Comparison of ENCODE assay signal across 29 mouse cellular contexts in the genomic region with DNA sequence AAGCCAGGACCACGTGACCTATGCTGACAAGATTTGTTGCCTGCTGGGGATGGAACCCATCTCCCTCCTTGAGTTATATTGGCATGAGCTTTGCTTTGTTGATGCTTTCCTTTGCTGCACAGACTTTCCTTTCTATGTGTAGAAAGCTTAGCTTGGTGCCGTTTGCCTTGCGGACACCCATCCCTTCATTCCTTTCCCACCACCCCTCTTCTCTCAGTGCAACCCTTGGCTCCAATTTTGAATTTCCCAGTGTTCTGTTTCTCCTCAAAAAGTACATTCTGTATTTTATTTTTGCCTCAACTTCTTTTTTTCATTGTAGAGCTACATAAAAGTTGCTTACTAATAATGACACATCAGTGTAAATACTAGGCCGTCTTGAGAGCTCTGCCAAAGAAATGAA.
A peak's percentile ranks its signal among the peaks of the same experiment; 100 is the strongest.
DNase-seq lines count a peak whose midpoint lies in the region; ATAC-seq and TF ChIP-seq lines count a peak whose summit lies in the region.
"Had no signal": no experiment of that assay in that cellular context is flagged by ENCODE, and none has a peak within 500 bp of the region (broad histone marks: within the 10 kb centered on the region; RNA-seq: fewer than 3 reads in every experiment).

No protein-coding gene starts in this region.

- no peak overlapping the region for H3K9ac ChIP-seq in intestine, embryonic 14.5 days (ENCODE audit: low read length)
- H3K9ac ChIP-seq in intestine, postnatal 0 days (ENCODE audit: low read depth, low read length): no peak overlapping the region
- H3K9ac ChIP-seq in intestine, embryonic 15.5 days: no peak overlapping the region
- H3K9ac ChIP-seq in intestine, embryonic 16.5 days (ENCODE audit: low read depth, low read length): no peak overlapping the region
- no peak overlapping the region for H3K9ac ChIP-seq in stomach, embryonic 16.5 days (ENCODE audit: low read length)
- H3K9ac ChIP-seq: embryonic facial prominence, embryonic 13.5 days; embryonic facial prominence, embryonic 15.5 days; forebrain, embryonic 12.5 days had no signal

- no peaks in the 10 kb centered on the region for H3K27me3 ChIP-seq in intestine, embryonic 14.5 days (replicated peaks; ENCODE audit: control insufficient read depth, insufficient read depth, low read length)
- H3K27me3 ChIP-seq in intestine, postnatal 0 days (replicated peaks; ENCODE audit: control insufficient read depth, insufficient read depth, low read length): no peaks in the 10 kb centered on the region
- no peaks in the 10 kb centered on the region for H3K27me3 ChIP-seq in intestine, embryonic 15.5 days (replicated peaks)
- no peaks in the 10 kb centered on the region for H3K27me3 ChIP-seq in intestine, embryonic 16.5 days (replicated peaks; ENCODE audit: control insufficient read depth, insufficient read depth, low read length)
- no peaks in the 10 kb centered on the region for H3K27me3 ChIP-seq in stomach, embryonic 16.5 days (ENCODE audit: control insufficient read depth, insufficient read depth, low read length)
- H3K27me3 ChIP-seq: CH12.LX; embryonic facial prominence, embryonic 13.5 days; embryonic facial prominence, embryonic 15.5 days; forebrain, embryonic 12.5 days; Patski had no signal

- no peaks in the 10 kb centered on the region for H3K9me3 ChIP-seq in intestine, embryonic 14.5 days (ENCODE audit: control insufficient read depth, low read length)
- H3K9me3 ChIP-seq in intestine, postnatal 0 days (ENCODE audit: control insufficient read depth): no peaks in the 10 kb centered on the region
- H3K9me3 ChIP-seq in intestine, embryonic 15.5 days: no peaks in the 10 kb centered on the region
- no peaks in the 10 kb centered on the region for H3K9me3 ChIP-seq in intestine, embryonic 16.5 days (ENCODE audit: control insufficient read depth, low read length)
- H3K9me3 ChIP-seq in stomach, embryonic 16.5 days (replicated peaks; ENCODE audit: control insufficient read depth, low read length): no peaks in the 10 kb centered on the region
- H3K9me3 ChIP-seq: embryonic facial prominence, embryonic 13.5 days; embryonic facial prominence, embryonic 15.5 days; forebrain, embryonic 10.5 days; forebrain, embryonic 12.5 days; G1E had no signal

- DNase-seq in intestine, embryonic 14.5 days (ENCODE audit: low spot score): no peak
- no peak for DNase-seq in spleen, adult 18-20 months
- no peak for DNase-seq in B cell, adult 2 months
- DNase-seq: adrenal gland, adult 2 months; adrenal gland, postnatal 10 days; adrenal gland, postnatal 25 days; cerebellum, adult 11 months; cerebellum, adult 18-20 months; cerebellum, adult 8-10 months; cerebellum, adult 9-11 months; cerebellum, postnatal 14 days; cerebellum, postnatal 36 days; embryo, embryonic 11 days had no signal

- no peak; the same call in 1 of the 2 replicates for ATAC-seq in intestine, embryonic 14.5 days (replicated peaks; ENCODE audit: low FRiP score, low TSS enrichment, low read depth)
- no peak for ATAC-seq in intestine, postnatal 0 days
- peak; percentile 43; the same call in 1 of the 2 replicates for ATAC-seq in intestine, embryonic 15.5 days
- peak; percentile 59; the same call in 1 of the 2 replicates for ATAC-seq in intestine, embryonic 16.5 days
- ATAC-seq in stomach, embryonic 16.5 days (ENCODE audit: insufficient read depth, low FRiP score): peak; percentile 62; the same call in 1 of the 2 replicates
- ATAC-seq: activated CD4-positive, CD25-positive, alpha-beta regulatory T cell, adult 4 months; CD4-positive, CD25-positive, alpha-beta regulatory T cell, adult 4 months; forebrain, embryonic 14.5 days; forebrain, embryonic 16.5 days; Patski had no signal

- H3K27ac ChIP-seq in intestine, embryonic 14.5 days (ENCODE audit: low read depth): peak overlapping the region; percentile 40; the same call in 1 of the 2 replicates
- no peak overlapping the region for H3K27ac ChIP-seq in intestine, postnatal 0 days (ENCODE audit: low read depth, low read length)
- peak overlapping the region; percentile 49; the same call in 1 of the 2 replicates for H3K27ac ChIP-seq in intestine, embryonic 15.5 days
- no peak overlapping the region for H3K27ac ChIP-seq in intestine, embryonic 16.5 days (ENCODE audit: low read length)
- peak overlapping the region; percentile 16; the same call in 1 of the 2 replicates for H3K27ac ChIP-seq in stomach, embryonic 16.5 days (ENCODE audit: low read length)
- H3K27ac ChIP-seq: embryonic facial prominence, embryonic 13.5 days; embryonic facial prominence, embryonic 15.5 days; forebrain, embryonic 10.5 days; forebrain, embryonic 12.5 days had no signal

- H3K4me1 ChIP-seq in intestine, embryonic 14.5 days (replicated peaks; ENCODE audit: control insufficient read depth, insufficient read depth, low read length): no peaks in the 10 kb centered on the region
- no peaks in the 10 kb centered on the region for H3K4me1 ChIP-seq in intestine, postnatal 0 days (replicated peaks; ENCODE audit: control insufficient read depth, insufficient read depth, low read length)
- no peaks in the 10 kb centered on the region for H3K4me1 ChIP-seq in intestine, embryonic 15.5 days (replicated peaks)
- H3K4me1 ChIP-seq in intestine, embryonic 16.5 days (ENCODE audit: control insufficient read depth, insufficient read depth, low read length): no peaks in the 10 kb centered on the region
- no peaks in the 10 kb centered on the region for H3K4me1 ChIP-seq in stomach, embryonic 16.5 days (ENCODE audit: control insufficient read depth, insufficient read depth, low read length)
- H3K4me1 ChIP-seq: embryonic facial prominence, embryonic 13.5 days; embryonic facial prominence, embryonic 15.5 days; forebrain, embryonic 12.5 days had no signal

- WGBS in intestine, embryonic 14.5 days: 53% methylated on average over 4 of the region's 4 CpGs
- 74% methylated on average over 4 of the region's 4 CpGs for WGBS in intestine, postnatal 0 days
- 64% methylated on average over 4 of the region's 4 CpGs for WGBS in intestine, embryonic 15.5 days
- 52% methylated on average over 4 of the region's 4 CpGs for WGBS in intestine, embryonic 16.5 days
- 63% methylated on average over 4 of the region's 4 CpGs for WGBS in stomach, embryonic 16.5 days

- H3K4me3 ChIP-seq in intestine, embryonic 14.5 days (ENCODE audit: low read depth, low read length): no peak overlapping the region
- H3K4me3 ChIP-seq in intestine, postnatal 0 days (ENCODE audit: low read depth, low read length): no peak overlapping the region
- H3K4me3 ChIP-seq in intestine, embryonic 15.5 days (replicated peaks): no peak overlapping the region
- H3K4me3 ChIP-seq in intestine, embryonic 16.5 days (ENCODE audit: low read length): no peak overlapping the region
- no peak overlapping the region for H3K4me3 ChIP-seq in stomach, embryonic 16.5 days (replicated peaks; ENCODE audit: low read length)
- H3K4me3 ChIP-seq: embryonic facial prominence, embryonic 13.5 days; embryonic facial prominence, embryonic 15.5 days; erythroblast, embryonic 14.5 days; forebrain, embryonic 10.5 days; forebrain, embryonic 12.5 days had no signal

- no peaks in the 10 kb centered on the region for H3K36me3 ChIP-seq in intestine, embryonic 14.5 days (ENCODE audit: control insufficient read depth, insufficient read depth, low read length)
- H3K36me3 ChIP-seq in intestine, postnatal 0 days (ENCODE audit: control insufficient read depth, insufficient read depth): no peaks in the 10 kb centered on the region
- H3K36me3 ChIP-seq in intestine, embryonic 15.5 days: no peaks in the 10 kb centered on the region
- no peaks in the 10 kb centered on the region for H3K36me3 ChIP-seq in intestine, embryonic 16.5 days (ENCODE audit: control insufficient read depth, insufficient read depth, low read length)
- no peaks in the 10 kb centered on the region for H3K36me3 ChIP-seq in stomach, embryonic 16.5 days (ENCODE audit: control insufficient read depth, insufficient read depth, low read length)
- H3K36me3 ChIP-seq: embryonic facial prominence, embryonic 13.5 days; embryonic facial prominence, embryonic 15.5 days; forebrain, embryonic 10.5 days; forebrain, embryonic 12.5 days; G1E had no signal

- no peak overlapping the region for H3K4me2 ChIP-seq in intestine, embryonic 14.5 days (ENCODE audit: low read length)
- H3K4me2 ChIP-seq in intestine, postnatal 0 days (replicated peaks; ENCODE audit: low read depth): no peak overlapping the region
- H3K4me2 ChIP-seq in intestine, embryonic 15.5 days (replicated peaks): no peak overlapping the region
- no peak overlapping the region for H3K4me2 ChIP-seq in intestine, embryonic 16.5 days (ENCODE audit: low read depth, low read length)
- no peak overlapping the region for H3K4me2 ChIP-seq in stomach, embryonic 16.5 days (ENCODE audit: low read depth, low read length)
- H3K4me2 ChIP-seq: embryonic facial prominence, embryonic 13.5 days; embryonic facial prominence, embryonic 15.5 days; forebrain, embryonic 12.5 days had no signal

- no peak for TF ChIP-seq CTCF in intestine, postnatal 0 days (IDR thresholded peaks at IDR 0.05; ENCODE audit: low read depth)

Comparison
In these comparisons a context has a peak if more than half of its experiments do, and no peak if none do; other contexts are left out.
1. ATAC-seq: peak in intestine, embryonic 15.5 days (single experiment), intestine, embryonic 16.5 days (single experiment) and stomach, embryonic 16.5 days (single experiment); none in intestine, embryonic 14.5 days (single experiment) and intestine, postnatal 0 days (single experiment).
2. H3K27ac ChIP-seq: peak in intestine, embryonic 14.5 days (single experiment), intestine, embryonic 15.5 days (single experiment) and stomach, embryonic 16.5 days (single experiment); none in intestine, postnatal 0 days (single experiment) and intestine, embryonic 16.5 days (single experiment).